Mouse (Mus musculus) kidney, embryonic 14.5 days (tissue): ENCODE results near the gene Brd3os. TPM values are rescaled to one million over a fixed set of nuclear protein-coding genes. Genes with fewer than 3 reads are reported as not detected.

Source experiments
- ATAC-seq: fragments of 200-750 bp; cut with Nextera tagmentation; 2 replicates; pipeline ENCODE4 v1.8.0; 2017; ENCODE audit warnings: moderate number of reproducible peaks, mild to moderate bottlenecking, moderate TSS enrichment, moderate library complexity; ENCODE audit not compliant: low FRiP score, low TSS enrichment
- H3K27ac ChIP-seq: fragments of 300-500 bp; sonication (generic); 2 replicates; pipeline ENCODE4 v1.5.1; 2014; ENCODE audit warnings: low read depth, mild to moderate bottlenecking, low read length, moderate library complexity, mixed read lengths
- H3K27me3 ChIP-seq: fragments of 300-500 bp; sonication (generic); 2 replicates; pipeline ENCODE4 v1.6.1; 2014; ENCODE audit warnings: mild to moderate bottlenecking, low read length; ENCODE audit not compliant: control insufficient read depth, insufficient read depth
- H3K36me3 ChIP-seq: fragments of 300-500 bp; sonication (generic); 2 replicates; pipeline ENCODE4 v1.6.1; 2014; ENCODE audit warnings: low read length, mixed read lengths; ENCODE audit not compliant: control insufficient read depth, insufficient read depth
- H3K4me1 ChIP-seq: fragments of 300-500 bp; sonication (generic); 2 replicates; pipeline ENCODE4 v1.6.1; 2014; ENCODE audit warnings: low read length, mixed read lengths; ENCODE audit not compliant: control insufficient read depth, insufficient read depth
- H3K4me2 ChIP-seq: fragments of 300-500 bp; sonication (generic); replicated peaks from 2 replicates; pipeline ENCODE4 v1.6.1; 2014; ENCODE audit warnings: low read depth, mild to moderate bottlenecking, low read length
- H3K4me3 ChIP-seq: fragments of 300-500 bp; sonication (generic); 2 replicates; pipeline ENCODE4 v1.5.1; 2014; ENCODE audit warnings: mild to moderate bottlenecking, low read length
- H3K9ac ChIP-seq: fragments of 300-500 bp; sonication (generic); 2 replicates; pipeline ENCODE4 v1.6.1; 2014; ENCODE audit warnings: low read depth, mild to moderate bottlenecking, low read length, moderate library complexity
- H3K9me3 ChIP-seq: fragments of 300-500 bp; sonication (generic); 2 replicates; pipeline ENCODE4 v1.6.1; 2016; ENCODE audit warnings: low read length; ENCODE audit not compliant: control insufficient read depth
- WGBS: fragments of 180-500 bp; shearing (Covaris S2); extraction: QIAGEN DNeasy Blood & Tissue Kit; methylation state at CpG from one replicate; pipeline ENCODE4 v1.1.7; 2014; 5-methylcytosine and 5-hydroxymethylcytosine counted together
- microRNA-seq: library from miRNA; unstranded; fragments of <30 nt; microRNA quantifications from one replicate; pipeline ENCODE4, GENCODE M21; 2016
- polyA plus RNA-seq: library from polyadenylated mRNA; unstranded; fragments of >200 nt; fragmentation: Nextera tagmentation; extraction: Ambion mirVana; gene quantifications from 2 replicates; pipeline ENCODE4 v1.2.1, GENCODE M21; 2014

Gene Brd3os
- polyA plus RNA-seq, 1 experiment from 2014 or later, result 12.0 TPM

- Histone ChIP-seq H3K27ac (no peak overlapping the region), H3K4me3 (no peak overlapping the region), H3K4me2 (no peak overlapping the region), H3K4me1 (peaks cover 5% of the 10 kb centered on the region; the same call in 1 of the 2 replicates), H3K36me3 (no peaks in the 10 kb centered on the region), H3K9me3 (no peaks in the 10 kb centered on the region), H3K9ac (no peak overlapping the region), H3K27me3 (no peaks in the 10 kb centered on the region)
- WGBS, result 67% methylated on average over 4 of the region's 4 CpGs
- no peak for ATAC-seq
These were observed 37.7 kb downstream of the Brd3os start for GRCm38 (mm10) chr2:27479821-27480220.

DNA sequence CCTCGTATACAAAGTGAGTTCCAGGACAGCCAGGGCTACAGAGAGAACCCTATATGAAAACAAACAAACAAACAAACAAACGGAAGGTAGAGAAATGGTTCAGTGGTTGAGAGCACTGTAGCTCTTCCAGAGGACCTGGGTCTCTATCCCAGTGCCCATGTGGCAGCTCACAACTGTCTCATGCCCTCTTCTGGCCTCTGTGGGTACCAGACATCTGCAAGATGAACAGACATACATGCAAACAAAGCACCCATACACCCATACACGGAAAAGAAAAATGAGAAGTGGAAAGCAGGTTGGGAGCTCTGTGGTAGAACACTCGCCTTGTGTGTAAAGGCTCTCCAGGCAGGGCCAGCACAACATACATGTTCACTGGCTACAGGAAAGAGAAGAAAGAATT lies 38.2 kb downstream of the Brd3os start:
- ATAC-seq, result no peak
- Histone ChIP-seq H3K27me3 (no peaks in the 10 kb centered on the region), H3K4me2 (no peak overlapping the region), H3K27ac (no peak overlapping the region), H3K9me3 (no peaks in the 10 kb centered on the region), H3K36me3 (no peaks in the 10 kb centered on the region), H3K9ac (no peak overlapping the region), H3K4me1 (peaks cover 5% of the 10 kb centered on the region; the same call in 1 of the 2 replicates), H3K4me3 (no peak overlapping the region)
- WGBS, result 76% methylated on average over 4 of the region's 4 CpGs

DNA sequence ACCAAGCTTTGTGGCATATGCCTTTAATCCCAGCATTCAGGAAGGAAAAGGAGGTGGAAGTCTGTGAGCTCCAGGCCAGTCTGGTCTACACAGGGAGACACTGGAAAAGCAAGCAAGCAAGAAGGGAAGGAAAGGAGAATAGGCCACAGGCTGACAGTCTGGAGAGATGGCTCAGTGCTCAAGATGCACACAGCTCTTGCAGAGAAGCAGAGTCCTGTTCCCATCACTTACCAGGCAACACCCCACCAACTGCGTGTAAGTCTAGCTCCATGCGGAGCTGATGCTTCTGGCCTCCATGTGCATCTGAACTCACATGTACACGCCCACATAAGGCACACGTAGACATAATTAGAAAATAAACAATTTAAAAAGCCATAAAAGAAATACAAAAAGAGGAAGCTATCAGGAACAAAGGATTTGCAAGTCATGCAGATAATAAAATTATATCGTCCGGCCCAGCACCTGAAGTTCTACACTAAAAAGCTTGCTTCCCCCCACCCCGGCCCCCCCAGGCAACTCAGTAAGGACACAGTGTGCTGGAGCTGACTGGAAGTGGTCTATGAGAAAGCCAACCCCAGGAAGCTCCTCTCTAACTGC lies 40.2 kb downstream of the Brd3os start:
- WGBS, result 81% methylated on average over 7 of the region's 7 CpGs
- Histone ChIP-seq H3K9ac (no peak overlapping the region), H3K27me3 (no peaks in the 10 kb centered on the region), H3K36me3 (no peaks in the 10 kb centered on the region), H3K27ac (no peak overlapping the region), H3K4me1 (no peaks in the 10 kb centered on the region), H3K9me3 (no peaks in the 10 kb centered on the region), H3K4me3 (no peak overlapping the region), H3K4me2 (no peak overlapping the region)
- no peak for ATAC-seq

- no peak overlapping the region for H3K9ac ChIP-seq
- ATAC-seq, result no peak
- H3K4me2 ChIP-seq, result no peak overlapping the region
- no peaks in the 10 kb centered on the region for H3K27me3 ChIP-seq
- no peaks in the 10 kb centered on the region for H3K36me3 ChIP-seq
- no peak overlapping the region for H3K4me3 ChIP-seq
- no peaks in the 10 kb centered on the region for H3K9me3 ChIP-seq
- H3K4me1 ChIP-seq, result no peaks in the 10 kb centered on the region
- WGBS, result 79% methylated on average over 4 of the region's 4 CpGs
- no peak overlapping the region for H3K27ac ChIP-seq
These were observed 44.6 kb downstream of the Brd3os start for GRCm38 (mm10) chr2:27486725-27487124.

- H3K27me3 ChIP-seq, result no peaks in the 10 kb centered on the region
- H3K27ac ChIP-seq, result no peak overlapping the region
- WGBS, result 85% methylated on average over 3 of the region's 4 CpGs
- no peaks in the 10 kb centered on the region for H3K9me3 ChIP-seq
- H3K4me3 ChIP-seq, result no peak overlapping the region
- no peak overlapping the region for H3K4me2 ChIP-seq
- H3K36me3 ChIP-seq, result no peaks in the 10 kb centered on the region
- no peak for ATAC-seq
- no peaks in the 10 kb centered on the region for H3K4me1 ChIP-seq
- no peak overlapping the region for H3K9ac ChIP-seq
These were observed 45.4 kb downstream of the Brd3os start for GRCm38 (mm10) chr2:27487336-27488049.

- Histone ChIP-seq H3K27me3 (no peaks in the 10 kb centered on the region), H3K4me3 (no peak overlapping the region), H3K27ac (no peak overlapping the region), H3K9ac (no peak overlapping the region), H3K9me3 (no peaks in the 10 kb centered on the region), H3K36me3 (no peaks in the 10 kb centered on the region), H3K4me1 (no peaks in the 10 kb centered on the region), H3K4me2 (no peak overlapping the region)
- ATAC-seq, result no peak
- whole genome bisulfite sequencing, result 92% methylated on average over 1 of the region's 1 CpGs
These were observed 46.2 kb downstream of the Brd3os start for GRCm38 (mm10) chr2:27488362-27488761.

GRCm38 (mm10) chr2:27490939-27491338 lies 48.8 kb downstream of the Brd3os start:
- Histone ChIP-seq H3K4me3 (no peak overlapping the region), H3K27me3 (no peaks in the 10 kb centered on the region), H3K9me3 (peaks cover 5% of the 10 kb centered on the region; the same call in 1 of the 2 replicates), H3K4me1 (no peaks in the 10 kb centered on the region), H3K27ac (no peak overlapping the region), H3K9ac (no peak overlapping the region), H3K4me2 (no peak overlapping the region), H3K36me3 (no peaks in the 10 kb centered on the region)
- no peak for ATAC-seq
- WGBS, result 86% methylated on average over 2 of the region's 2 CpGs

Small RNAs within 50 kb of the gene (microRNA-seq; reads per million reads assigned to microRNA genes)
- not detected for gene Gm24049
- not detected for gene Mir7578

Other genes starting within 250 kb of the Brd3os start
- gene Sardh, start 194.0 kb upstream of the Brd3os start, polyA plus RNA-seq, result 17.6 and 29.9 TPM in 2 replicates
- gene Vav2, start 15.3 kb upstream of the Brd3os start, polyA plus RNA-seq, result 6.3 and 8.2 TPM in 2 replicates
- 134 and 147 TPM in 2 replicates for gene Brd3, start 65.3 kb downstream of the Brd3os start, polyA plus RNA-seq
- gene Wdr5, start 72.8 kb downstream of the Brd3os start, polyA plus RNA-seq, result 37.1 and 73.5 TPM in 2 replicates
- gene Rxra, start 234.1 kb downstream of the Brd3os start, polyA plus RNA-seq, result 5.9 and 6.2 TPM in 2 replicates